Mouse (Mus musculus): Measurements from ENCODE around the gene Wdr24. TPM values are rescaled to one million over a fixed set of nuclear protein-coding genes. Genes with fewer than 3 reads are reported as not detected.

The Wdr24 gene
- polyA plus RNA-seq, 1 experiment from 2014 or later, result 22.9 TPM

- Histone ChIP-seq H3K27me3 (replicated peaks; ENCODE audit: control insufficient read depth, insufficient read depth, low read length) (no peaks in the 10 kb centered on the region), H3K4me1 (ENCODE audit: control insufficient read depth, insufficient read depth, low read length) (peaks cover 23% of the 10 kb centered on the region), H3K9me3 (ENCODE audit: control insufficient read depth, low read length) (no peaks in the 10 kb centered on the region), H3K4me2 (ENCODE audit: low read depth, low read length) (no peak overlapping the region), H3K9ac (ENCODE audit: low read depth, low read length) (no peak overlapping the region), H3K4me3 (ENCODE audit: low read depth, low read length) (no peak overlapping the region), H3K27ac (replicated peaks; ENCODE audit: low read depth, low read length) (no peak overlapping the region), H3K36me3 (ENCODE audit: control insufficient read depth, insufficient read depth, low read length) (peaks cover 41% of the 10 kb centered on the region)
- WGBS, result 90% methylated on average over 9 of the region's 9 CpGs
- no peak for ATAC-seq (ENCODE audit: low read depth)
- DNase-seq (ENCODE audit: low spot score), result no peak
Observed at GRCm38 (mm10) chr17:25786781-25787504, 36.5 kb upstream of the Wdr24 start.

- ATAC-seq (ENCODE audit: low read depth) (no peak), DNase-seq (ENCODE audit: low spot score) (peak; percentile 75)
- Histone ChIP-seq H3K9me3 (ENCODE audit: control insufficient read depth, low read length) (no peaks in the 10 kb centered on the region), H3K4me1 (ENCODE audit: control insufficient read depth, insufficient read depth, low read length) (peaks cover 21% of the 10 kb centered on the region), H3K9ac (ENCODE audit: low read depth, low read length) (peak overlapping the region; percentile 78), H3K27ac (replicated peaks; ENCODE audit: low read depth, low read length) (peak overlapping the region; percentile 93), H3K4me2 (ENCODE audit: low read depth, low read length) (peak overlapping the region; percentile 93), H3K4me3 (ENCODE audit: low read depth, low read length) (peak overlapping the region; percentile 81), H3K27me3 (replicated peaks; ENCODE audit: control insufficient read depth, insufficient read depth, low read length) (no peaks in the 10 kb centered on the region), H3K36me3 (ENCODE audit: control insufficient read depth, insufficient read depth, low read length) (peaks cover 19% of the 10 kb centered on the region; the same call in 1 of the 2 replicates)
- 28% methylated on average over 19 of the region's 19 CpGs for WGBS
Observed at GRCm38 (mm10) chr17:25791320-25791842, 32.0 kb upstream of the Wdr24 start.

- Histone ChIP-seq H3K9ac (ENCODE audit: low read depth, low read length) (peak overlapping the region; percentile 78), H3K4me3 (ENCODE audit: low read depth, low read length) (peak overlapping the region; percentile 81), H3K4me1 (ENCODE audit: control insufficient read depth, insufficient read depth, low read length) (peaks cover 21% of the 10 kb centered on the region), H3K4me2 (ENCODE audit: low read depth, low read length) (peak overlapping the region; percentile 93), H3K36me3 (ENCODE audit: control insufficient read depth, insufficient read depth, low read length) (peaks cover 19% of the 10 kb centered on the region; the same call in 1 of the 2 replicates), H3K27me3 (replicated peaks; ENCODE audit: control insufficient read depth, insufficient read depth, low read length) (no peaks in the 10 kb centered on the region), H3K9me3 (ENCODE audit: control insufficient read depth, low read length) (no peaks in the 10 kb centered on the region), H3K27ac (replicated peaks; ENCODE audit: low read depth, low read length) (peak overlapping the region; percentile 93)
- ATAC-seq (ENCODE audit: low read depth) (peak; percentile 70), DNase-seq (ENCODE audit: low spot score) (peak; percentile 88)
- under 1% methylated on average over 45 of the region's 45 CpGs for WGBS
Observed at GRCm38 (mm10) chr17:25791843-25792527, 31.4 kb upstream of the Wdr24 start.

- WGBS, result under 1% methylated on average over 13 of the region's 14 CpGs
- Histone ChIP-seq H3K4me1 (ENCODE audit: control insufficient read depth, insufficient read depth, low read length) (peaks cover 25% of the 10 kb centered on the region), H3K27ac (replicated peaks; ENCODE audit: low read depth, low read length) (peak within 1 kb of the TSS; percentile 93), H3K27me3 (replicated peaks; ENCODE audit: control insufficient read depth, insufficient read depth, low read length) (no peaks in the 10 kb centered on the region), H3K4me3 (ENCODE audit: low read depth, low read length) (peak within 1 kb of the TSS; percentile 81), H3K4me2 (ENCODE audit: low read depth, low read length) (peak within 1 kb of the TSS; percentile 93), H3K9me3 (ENCODE audit: control insufficient read depth, low read length) (no peaks in the 10 kb centered on the region), H3K36me3 (ENCODE audit: control insufficient read depth, insufficient read depth, low read length) (peaks cover 15% of the 10 kb centered on the region; the same call in 1 of the 2 replicates), H3K9ac (ENCODE audit: low read depth, low read length) (peak within 1 kb of the TSS; percentile 78)
- DNase-seq (ENCODE audit: low spot score) (peak; percentile 92), ATAC-seq (ENCODE audit: low read depth) (peak; percentile 66; the same call in 1 of the 2 replicates)
Observed at GRCm38 (mm10) chr17:25792615-25793014, 30.8 kb upstream of the Wdr24 start, which contains the start of gene Fam173a. Fam173a (minus strand) TSS chr17:25792901.

DNA sequence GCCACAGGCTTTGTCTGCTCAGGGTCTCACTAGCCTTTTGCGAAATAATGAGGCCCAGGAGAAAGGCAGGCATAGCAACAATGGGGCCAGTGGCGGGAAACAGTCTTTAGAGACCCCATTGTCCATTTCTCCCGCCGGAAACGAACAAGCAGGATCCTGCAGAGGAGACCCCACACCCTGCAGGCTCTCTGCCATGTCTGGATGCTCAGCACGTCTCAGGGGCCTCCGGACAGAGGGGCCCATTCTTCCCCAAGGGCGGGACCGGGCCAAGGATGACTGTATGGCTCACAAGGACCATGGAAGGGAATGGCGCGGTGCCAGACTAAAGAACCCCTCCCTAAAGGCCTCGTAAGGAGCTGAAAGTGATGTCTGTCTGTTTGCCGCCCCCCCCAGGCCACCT is 29.2 kb upstream of the Wdr24 start:
- Histone ChIP-seq H3K27me3 (replicated peaks; ENCODE audit: control insufficient read depth, insufficient read depth, low read length) (no peaks in the 10 kb centered on the region), H3K4me1 (ENCODE audit: control insufficient read depth, insufficient read depth, low read length) (peaks cover 26% of the 10 kb centered on the region), H3K4me3 (ENCODE audit: low read depth, low read length) (no peak overlapping the region), H3K9ac (ENCODE audit: low read depth, low read length) (no peak overlapping the region), H3K4me2 (ENCODE audit: low read depth, low read length) (0 out of 2 replicates have a peak overlapping the region, but pooled peaks have one; percentile 97), H3K9me3 (ENCODE audit: control insufficient read depth, low read length) (no peaks in the 10 kb centered on the region), H3K36me3 (ENCODE audit: control insufficient read depth, insufficient read depth, low read length) (peaks cover 5% of the 10 kb centered on the region; the same call in 1 of the 2 replicates), H3K27ac (replicated peaks; ENCODE audit: low read depth, low read length) (no peak overlapping the region)
- ATAC-seq (ENCODE audit: low read depth) (no peak), DNase-seq (ENCODE audit: low spot score) (no peak)
- WGBS, result 59% methylated on average over 13 of the region's 13 CpGs

- ATAC-seq (ENCODE audit: low read depth) (no peak), DNase-seq (ENCODE audit: low spot score) (no peak)
- no peaks in the 10 kb centered on the region for H3K27me3 ChIP-seq (replicated peaks; ENCODE audit: control insufficient read depth, insufficient read depth, low read length)
- no peaks in the 10 kb centered on the region for H3K9me3 ChIP-seq (ENCODE audit: control insufficient read depth, low read length)
- no peak overlapping the region for H3K27ac ChIP-seq (replicated peaks; ENCODE audit: low read depth, low read length)
- peak overlapping the region; percentile 97; the same call in 1 of the 2 replicates for H3K4me2 ChIP-seq (ENCODE audit: low read depth, low read length)
- 84% methylated on average over 15 of the region's 17 CpGs for WGBS
- peaks cover 26% of the 10 kb centered on the region for H3K4me1 ChIP-seq (ENCODE audit: control insufficient read depth, insufficient read depth, low read length)
- peak overlapping the region; percentile 79; the same call in 1 of the 2 replicates for H3K4me3 ChIP-seq (ENCODE audit: low read depth, low read length)
- peak overlapping the region; percentile 68; the same call in 1 of the 2 replicates for H3K9ac ChIP-seq (ENCODE audit: low read depth, low read length)
- H3K36me3 ChIP-seq (ENCODE audit: control insufficient read depth, insufficient read depth, low read length), result no peaks in the 10 kb centered on the region; the same call in 1 of the 2 replicates
Observed at GRCm38 (mm10) chr17:25794998-25795397, 28.4 kb upstream of the Wdr24 start.

- 19% methylated on average over 5 of the region's 6 CpGs for WGBS
- ATAC-seq (ENCODE audit: low read depth) (no peak; the same call in 1 of the 2 replicates), DNase-seq (ENCODE audit: low spot score) (peak; percentile 78)
- Histone ChIP-seq H3K9me3 (ENCODE audit: control insufficient read depth, low read length) (no peaks in the 10 kb centered on the region), H3K27ac (replicated peaks; ENCODE audit: low read depth, low read length) (peak within 1 kb of the TSS; percentile 24; the same call in 1 of the 2 replicates), H3K27me3 (replicated peaks; ENCODE audit: control insufficient read depth, insufficient read depth, low read length) (no peaks in the 10 kb centered on the region), H3K4me2 (ENCODE audit: low read depth, low read length) (peak within 1 kb of the TSS; percentile 97), H3K36me3 (ENCODE audit: control insufficient read depth, insufficient read depth, low read length) (no peaks in the 10 kb centered on the region), H3K4me1 (ENCODE audit: control insufficient read depth, insufficient read depth, low read length) (peaks cover 26% of the 10 kb centered on the region), H3K4me3 (ENCODE audit: low read depth, low read length) (peak within 1 kb of the TSS; percentile 79), H3K9ac (ENCODE audit: low read depth, low read length) (peak within 1 kb of the TSS; percentile 68)
Observed at GRCm38 (mm10) chr17:25795609-25796092, 27.8 kb upstream of the Wdr24 start, which contains the start of gene AC134908.4. AC134908.4 (minus strand) TSS chr17:25795659.

- DNase-seq (ENCODE audit: low spot score), result no peak
- WGBS, result 3% methylated on average over 27 of the region's 37 CpGs
Observed at GRCm38 (mm10) chr17:25796211-25796771, 27.1 kb upstream of the Wdr24 start.

More at GRCm38 (mm10) chr17:25796211-25796771, 27.1 kb upstream of the Wdr24 start:
- Histone ChIP-seq H3K9ac (ENCODE audit: low read depth, low read length) (peak overlapping the region; percentile 68), H3K27ac (replicated peaks; ENCODE audit: low read depth, low read length) (peak overlapping the region; percentile 24; the same call in 1 of the 2 replicates), H3K4me1 (ENCODE audit: control insufficient read depth, insufficient read depth, low read length) (peaks cover 20% of the 10 kb centered on the region), H3K27me3 (replicated peaks; ENCODE audit: control insufficient read depth, insufficient read depth, low read length) (no peaks in the 10 kb centered on the region), H3K4me2 (ENCODE audit: low read depth, low read length) (peak overlapping the region; percentile 97), H3K9me3 (ENCODE audit: control insufficient read depth, low read length) (no peaks in the 10 kb centered on the region), H3K36me3 (ENCODE audit: control insufficient read depth, insufficient read depth, low read length) (no peaks in the 10 kb centered on the region), H3K4me3 (ENCODE audit: low read depth, low read length) (peak overlapping the region; percentile 79)
- ATAC-seq (ENCODE audit: low read depth), result 0 out of 2 replicates have a peak, but pooled peaks have one; percentile 0

All from embryonic facial prominence, embryonic 14.5 days (tissue).